Mouse (Mus musculus) megakaryocyte, embryonic 14.5 days (primary cell): ENCODE measurements around the gene Fam208b.

Experiments used
- FLI1 ChIP-seq: IDR thresholded peaks from 2 replicates; pipeline ENCODE4 v1.6.1; 2012; ENCODE audit warnings: low read length, inconsistent platforms, mixed read lengths
- GATA1 ChIP-seq: IDR thresholded peaks from 3 replicates; pipeline ENCODE4 v1.6.1; 2012; ENCODE audit warnings: mixed read lengths, low read length, inconsistent platforms, borderline replicate concordance

DNA sequence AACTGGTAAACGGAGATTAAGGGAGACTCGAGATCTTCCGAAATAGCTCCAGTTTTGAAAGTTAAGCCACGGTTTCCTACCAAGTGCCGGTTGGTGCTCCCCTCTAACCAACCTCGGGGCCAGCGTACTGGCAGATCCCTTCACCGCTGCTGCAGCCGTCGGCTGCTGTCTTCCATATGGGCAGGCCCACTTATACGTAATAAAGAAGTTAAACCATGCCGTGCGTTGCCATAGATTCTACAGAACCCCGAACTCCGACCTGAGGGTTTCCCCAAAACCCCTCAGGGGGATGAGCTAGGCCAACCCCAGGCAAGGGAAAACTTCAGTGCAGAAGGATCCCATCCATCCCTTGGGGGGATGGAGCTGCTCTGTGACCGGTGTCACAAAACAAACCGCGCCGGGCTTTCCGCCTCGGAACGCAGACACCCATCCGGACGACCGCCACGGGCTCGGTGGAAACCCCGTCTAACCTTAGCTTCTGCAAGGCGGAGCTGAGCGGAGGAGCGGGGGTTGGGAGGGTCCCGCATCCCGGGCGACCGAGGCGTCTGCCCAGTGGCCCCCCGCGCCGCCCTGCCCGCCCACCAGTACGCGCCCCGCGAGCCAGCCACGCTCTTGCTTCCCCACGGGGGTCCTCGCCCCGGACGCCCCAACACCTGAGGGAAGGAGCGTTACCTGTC, 652 bp downstream of the Fam208b start:
- TF ChIP-seq GATA1: no peak
- TF ChIP-seq FLI1: no peak
